Mouse (Mus musculus) myocyte (in vitro differentiated cells): ENCODE measurements at regions not wholly inside any gene's neighbourhood (a gene's known extent, or its start where the extent isn't known, plus 50 kb on each side); places are given as distances from the start of the nearest gene placed in this dataset.

Experiments
- H3K27me3 ChIP-seq: one replicate; pipeline ENCODE4 v1.6.1; 2011; ENCODE audit not compliant: control insufficient read depth, insufficient read depth, insufficient read length
- H3K36me3 ChIP-seq: one replicate; pipeline ENCODE4 v1.6.1; 2011; ENCODE audit not compliant: control insufficient read depth, insufficient read depth
- H3K4me2 ChIP-seq: one replicate; pipeline ENCODE4 v1.6.1; 2011; ENCODE audit warnings: low read depth, control low read depth
- H3K4me3 ChIP-seq: one replicate; pipeline ENCODE4 v1.5.1; 2011; ENCODE audit warnings: mild to moderate bottlenecking, control low read depth, moderate library complexity
- H3K79me2 ChIP-seq: one replicate; pipeline ENCODE4 v1.6.1; 2011; ENCODE audit not compliant: control insufficient read depth, insufficient read depth
- H3ac ChIP-seq: one replicate; pipeline ENCODE4 v1.6.1; 2011; ENCODE audit not compliant: control insufficient read depth, insufficient read length
- CEBPB ChIP-seq: IDR thresholded peaks from 2 replicates; pipeline ENCODE4 v1.6.1; 2011; ENCODE audit warnings: mild to moderate bottlenecking, moderate library complexity; ENCODE audit not compliant: poor library complexity, insufficient read depth, severe bottlenecking
- E2F4 ChIP-seq: IDR thresholded peaks from one replicate; pipeline ENCODE4 v1.6.1; 2011; ENCODE audit warnings: mild to moderate bottlenecking, control low read depth, moderate library complexity; ENCODE audit not compliant: insufficient read depth
- MAX ChIP-seq: IDR thresholded peaks from one replicate; pipeline ENCODE4 v1.6.1; 2011; ENCODE audit warnings: low read depth, mild to moderate bottlenecking, control low read depth
- MYOD1 ChIP-seq, 3 experiments: IDR thresholded peaks; one replicate each; pipeline ENCODE4 v1.6.1; 2011; ENCODE audit warnings: control low read depth in 2 of 3, low read depth in 2 of 3, mild to moderate bottlenecking in 2 of 3, moderate library complexity in 1 of 3; ENCODE audit not compliant: insufficient read length in 2 of 3, control insufficient read depth in 1 of 3
- MYOG ChIP-seq, 3 experiments: IDR thresholded peaks; one replicate each; pipeline ENCODE4 v1.6.1; 2011; ENCODE audit warnings: control low read depth in 2 of 3, low read depth in 2 of 3, mild to moderate bottlenecking in 2 of 3; ENCODE audit not compliant: insufficient read length in 2 of 3, control insufficient read depth in 1 of 3, insufficient read depth in 1 of 3
- POLR2A ChIP-seq: IDR thresholded peaks from one replicate; pipeline ENCODE4 v1.6.1; 2011; ENCODE audit warnings: low read depth, mild to moderate bottlenecking, control low read depth, moderate library complexity; ENCODE audit not compliant: insufficient read length
- POLR2AphosphoS2 ChIP-seq: IDR thresholded peaks from one replicate; pipeline ENCODE4 v1.6.1; 2011; ENCODE audit warnings: low read depth, control low read depth; ENCODE audit not compliant: insufficient read length
- REST ChIP-seq: IDR thresholded peaks from one replicate; pipeline ENCODE4 v1.6.1; 2011; ENCODE audit warnings: mild to moderate bottlenecking, control low read depth, moderate library complexity; ENCODE audit not compliant: insufficient read depth, insufficient read length
- SRF ChIP-seq: IDR thresholded peaks from one replicate; pipeline ENCODE4 v1.6.1; 2011; ENCODE audit warnings: low read depth; ENCODE audit not compliant: control insufficient read depth, insufficient read length
- TCF12 ChIP-seq: IDR thresholded peaks from one replicate; pipeline ENCODE4 v1.6.1; 2011; ENCODE audit warnings: mild to moderate bottlenecking, control low read depth; ENCODE audit not compliant: poor library complexity, insufficient read depth, severe bottlenecking
- TCF3 ChIP-seq: IDR thresholded peaks from one replicate; pipeline ENCODE4 v1.6.1; 2011; ENCODE audit warnings: low read depth, control low read depth; ENCODE audit not compliant: insufficient read length
- USF1 ChIP-seq: IDR thresholded peaks from one replicate; pipeline ENCODE4 v1.6.1; 2011; ENCODE audit warnings: low read depth, mild to moderate bottlenecking, control low read depth, moderate library complexity

DNA sequence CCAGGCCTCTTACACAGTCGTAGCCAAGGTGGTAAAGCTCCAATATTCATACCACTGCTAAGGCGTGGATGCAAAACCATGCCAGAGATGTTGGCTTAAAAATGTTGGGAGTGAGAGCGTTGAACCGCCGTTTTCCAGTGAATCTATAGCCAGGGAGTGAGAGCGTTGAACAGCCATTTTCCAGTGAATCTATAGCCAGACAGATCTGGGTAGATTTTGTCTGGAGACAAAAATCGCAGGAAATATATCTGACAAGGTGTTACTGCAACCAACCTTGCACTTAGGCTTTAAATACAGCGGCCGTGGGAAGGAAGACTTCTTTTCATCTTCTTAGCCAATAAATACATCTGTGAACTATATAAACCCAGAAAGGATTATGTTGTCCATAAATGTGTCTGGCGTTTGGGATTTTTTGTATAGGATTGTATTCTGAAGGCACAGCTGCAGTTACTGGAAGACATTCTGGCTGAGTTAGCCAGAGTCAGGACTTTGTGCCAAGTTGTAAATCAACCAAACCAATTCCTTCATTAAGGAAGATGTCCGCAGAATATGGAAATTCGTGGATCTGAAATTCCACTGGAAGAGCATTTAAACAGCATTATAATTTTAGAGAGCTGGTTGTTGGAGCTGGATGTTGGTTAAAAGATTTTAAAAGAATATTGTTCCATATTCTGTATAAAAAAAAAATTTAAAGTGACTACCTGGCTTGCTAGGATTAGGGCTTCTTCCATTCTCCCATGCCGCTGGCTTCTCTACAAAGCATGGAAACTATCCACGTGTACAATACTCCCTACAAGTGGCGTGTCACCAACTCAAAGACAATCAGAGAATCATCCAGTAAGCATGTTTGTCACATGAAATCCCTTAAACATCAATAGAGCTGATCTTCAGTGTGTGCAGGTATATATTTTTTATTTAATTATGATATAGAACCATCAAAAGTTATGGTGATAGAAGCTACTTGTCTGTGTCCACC, 75.8 kb upstream of the Cpm start:
- Histone ChIP-seq H3ac (no peak overlapping the region), H3K27me3 (no peaks in the 10 kb centered on the region), H3K79me2 (no peaks in the 10 kb centered on the region), H3K4me3 (no peak overlapping the region), H3K4me2 (no peak overlapping the region), H3K36me3 (no peaks in the 10 kb centered on the region)
- TF ChIP-seq CEBPB (no peak), POLR2AphosphoS2 (no peak), REST (no peak), E2F4 (no peak), USF1 (no peak), MYOD1 (IDR thresholded peaks at IDR 0.05; ENCODE audit: control insufficient read depth in 1 of 3, insufficient read length in 2 of 3, low read depth in 2 of 3) (no peak), SRF (no peak), POLR2A (no peak), TCF3 (no peak), TCF12 (no peak), MAX (no peak), MYOG (IDR thresholded peaks at IDR 0.05; ENCODE audit: control insufficient read depth in 1 of 3, insufficient read depth in 1 of 3, insufficient read length in 2 of 3, low read depth in 2 of 3) (no peak)

- no peaks in the 10 kb centered on the region for H3K79me2 ChIP-seq
- no peaks in the 10 kb centered on the region for H3K36me3 ChIP-seq
- H3K4me3 ChIP-seq: no peak overlapping the region
- TF ChIP-seq MYOG (IDR thresholded peaks at IDR 0.05; ENCODE audit: control insufficient read depth in 1 of 3, insufficient read depth in 1 of 3, insufficient read length in 2 of 3, low read depth in 2 of 3) (no peak), CEBPB (no peak), MYOD1 (IDR thresholded peaks at IDR 0.05; ENCODE audit: control insufficient read depth in 1 of 3, insufficient read length in 2 of 3, low read depth in 2 of 3) (no peak), TCF12 (no peak), E2F4 (no peak), POLR2A (no peak), MAX (no peak), REST (no peak), SRF (no peak), USF1 (no peak), TCF3 (no peak)
- peaks cover 4% of the 10 kb centered on the region for H3K27me3 ChIP-seq
- H3ac ChIP-seq: no peak overlapping the region
- H3K4me2 ChIP-seq: no peak overlapping the region
These were observed 77.1 kb upstream of the Cpm start for GRCm38 (mm10) chr10:117552049-117552652.

DNA sequence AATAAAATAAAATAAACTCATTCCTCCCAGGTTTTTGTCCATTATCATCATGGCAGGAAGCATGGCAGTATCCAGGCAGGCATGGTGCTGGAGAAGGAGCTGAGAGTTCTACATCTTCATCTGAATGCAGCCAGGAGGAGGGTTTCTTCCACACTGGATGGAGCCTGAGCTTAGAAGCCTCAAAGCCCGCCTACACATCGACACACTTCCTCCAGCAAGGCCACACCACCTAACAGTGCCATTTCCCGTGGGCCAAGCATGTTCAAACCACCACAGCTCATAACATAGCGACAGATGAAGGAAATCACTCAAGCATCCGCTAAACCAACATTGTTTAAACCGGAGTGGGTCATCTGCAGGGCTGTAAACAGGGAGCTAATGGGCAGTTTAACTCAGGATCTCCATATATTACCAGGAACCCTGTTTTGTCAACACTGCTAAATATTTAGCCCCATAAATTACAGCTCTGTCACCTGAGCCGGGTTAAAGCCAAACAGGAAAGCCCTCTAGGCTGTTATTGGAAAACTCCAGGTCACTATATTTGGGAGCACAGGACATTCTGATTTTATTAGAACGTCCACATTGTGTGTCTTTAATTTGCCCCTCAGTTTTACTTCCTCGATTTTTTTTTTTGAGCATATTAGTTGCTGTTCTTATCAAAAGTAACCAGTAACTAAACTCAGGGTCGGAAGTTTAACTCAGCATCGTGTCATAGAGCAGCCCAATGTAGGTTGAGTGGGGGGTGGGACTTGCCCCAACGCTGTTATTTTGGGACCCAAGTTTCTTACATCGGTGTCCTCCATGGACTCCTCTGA, 77.9 kb upstream of the Cpm start:
- Histone ChIP-seq H3K4me2 (no peak overlapping the region), H3K27me3 (peaks cover 4% of the 10 kb centered on the region), H3ac (no peak overlapping the region), H3K4me3 (no peak overlapping the region), H3K36me3 (no peaks in the 10 kb centered on the region), H3K79me2 (no peaks in the 10 kb centered on the region)
- TF ChIP-seq E2F4 (no peak), SRF (no peak), TCF12 (no peak), POLR2AphosphoS2 (no peak), POLR2A (no peak), MAX (no peak), CEBPB (no peak), USF1 (no peak), MYOD1 (IDR thresholded peaks at IDR 0.05; ENCODE audit: control insufficient read depth in 1 of 3, insufficient read length in 2 of 3, low read depth in 2 of 3) (no peak), TCF3 (no peak), REST (no peak), MYOG (IDR thresholded peaks at IDR 0.05; ENCODE audit: control insufficient read depth in 1 of 3, insufficient read depth in 1 of 3, insufficient read length in 2 of 3, low read depth in 2 of 3) (no peak)
